Mouse (Mus musculus) heart, postnatal 0 days (tissue): ENCODE data around the gene Gckr. TPM values are rescaled to one million over a fixed set of nuclear protein-coding genes. Genes with fewer than 3 reads are reported as not detected.
A peak's percentile ranks its signal among the peaks of the same experiment; 100 is the strongest.

ENCODE experiments used
- ATAC-seq: fragments of 200-750 bp; cut with Nextera tagmentation; 2 replicates; pipeline ENCODE4 v1.8.0; 2017; ENCODE audit warnings: low read depth, moderate number of reproducible peaks, moderate library complexity; ENCODE audit not compliant: insufficient read depth
- DNase-seq: peaks from one replicate; pipeline ENCODE4 v3.0.0-alpha.2; 2016; ENCODE audit warnings: low spot score
- H3K27ac ChIP-seq: fragments of 300-500 bp; sonication (generic); 2 replicates; pipeline ENCODE4 v1.5.1; 2014; ENCODE audit warnings: low read depth, mild to moderate bottlenecking
- H3K27me3 ChIP-seq: fragments of 300-500 bp; sonication (generic); 2 replicates; pipeline ENCODE4 v1.6.1; 2014; ENCODE audit warnings: low read length, mixed read lengths; ENCODE audit not compliant: control insufficient read depth, insufficient read depth
- H3K36me3 ChIP-seq: fragments of 300-500 bp; sonication (generic); replicated peaks from 2 replicates; pipeline ENCODE4 v1.6.1; 2014; ENCODE audit warnings: low read length, mixed read lengths; ENCODE audit not compliant: control insufficient read depth, insufficient read depth
- H3K4me1 ChIP-seq: fragments of 300-500 bp; sonication (generic); 2 replicates; pipeline ENCODE4 v1.6.1; 2014; ENCODE audit warnings: antibody characterized with exemption; ENCODE audit not compliant: control insufficient read depth, insufficient read depth
- H3K4me2 ChIP-seq: fragments of 300-500 bp; sonication (generic); 2 replicates; pipeline ENCODE4 v1.6.1; 2014; ENCODE audit warnings: low read depth, mild to moderate bottlenecking, low read length, moderate library complexity
- H3K4me3 ChIP-seq: fragments of 300-500 bp; sonication (generic); 2 replicates; pipeline ENCODE4 v1.5.1; 2014; ENCODE audit warnings: low read depth, low read length
- H3K9ac ChIP-seq: fragments of 300-500 bp; sonication (generic); replicated peaks from 2 replicates; pipeline ENCODE4 v1.6.1; 2014; ENCODE audit warnings: low read depth, low read length, mixed read lengths
- H3K9me3 ChIP-seq: fragments of 300-500 bp; sonication (generic); replicated peaks from 2 replicates; pipeline ENCODE4 v1.6.1; 2016; ENCODE audit warnings: low read length; ENCODE audit not compliant: control insufficient read depth
- CTCF ChIP-seq: IDR thresholded peaks from 2 replicates; pipeline ENCODE4 v1.5.1; 2016; ENCODE audit warnings: antibody characterized with exemption, control low read depth, low read depth
- EP300 ChIP-seq: IDR thresholded peaks from 2 replicates; pipeline ENCODE4 v1.6.1; 2016; ENCODE audit warnings: antibody characterized with exemption, low read depth
- WGBS: fragments of 180-500 bp; shearing (Covaris S2); extraction: QIAGEN DNeasy Blood & Tissue Kit; methylation state at CpG from one replicate; pipeline ENCODE4 v1.1.7; 2014; 5-methylcytosine and 5-hydroxymethylcytosine counted together
- polyA plus RNA-seq: library from polyadenylated mRNA; unstranded; fragments of >200 nt; fragmentation: Nextera tagmentation; extraction: Ambion mirVana; gene quantifications from 2 replicates; pipeline ENCODE4 v1.2.1, GENCODE M21; 2015
- total RNA-seq: library from RNA; depleted of rRNA; stranded (reverse); fragments of >200 nt; gene quantifications from 2 replicates; pipeline ENCODE4 v1.2.3, GENCODE M21; 2014; ENCODE audit warnings: low replicate concordance

Gene Gckr
- total and polyA plus RNA-seq, 2 experiments from 2014 or later: 0.04 TPM; not detected in 1

GRCm38 (mm10) chr5:31253806-31254205 lies 43.4 kb upstream of the Gckr start:
- DNase-seq (peak; percentile 22), ATAC-seq (peak; percentile 28; the same call in 1 of the 2 replicates)
- H3K4me3 ChIP-seq: no peak overlapping the region
- no peaks in the 10 kb centered on the region for H3K27me3 ChIP-seq
- TF ChIP-seq CTCF (no peak), EP300 (no peak)
- H3K9ac ChIP-seq: peak overlapping the region; percentile 2; the same call in 1 of the 2 replicates
- H3K36me3 ChIP-seq: peaks cover 48% of the 10 kb centered on the region
- WGBS: 61% methylated on average over 8 of the region's 8 CpGs
- H3K4me1 ChIP-seq: peaks cover 11% of the 10 kb centered on the region; the same call in 1 of the 2 replicates
- H3K9me3 ChIP-seq: no peaks in the 10 kb centered on the region
- no peak overlapping the region for H3K4me2 ChIP-seq
- H3K27ac ChIP-seq: peak overlapping the region; percentile 52

GRCm38 (mm10) chr5:31254452-31254851 lies 42.8 kb upstream of the Gckr start:
- WGBS: 65% methylated on average over 7 of the region's 7 CpGs
- Histone ChIP-seq H3K9me3 (no peaks in the 10 kb centered on the region), H3K9ac (no peak overlapping the region), H3K27me3 (no peaks in the 10 kb centered on the region), H3K4me2 (no peak overlapping the region), H3K4me3 (no peak overlapping the region), H3K4me1 (peaks cover 11% of the 10 kb centered on the region; the same call in 1 of the 2 replicates), H3K27ac (peak overlapping the region; percentile 52), H3K36me3 (peaks cover 48% of the 10 kb centered on the region)
- TF ChIP-seq EP300: no peak
- TF ChIP-seq CTCF: no peak
- no peak for DNase-seq
- ATAC-seq: no peak

GRCm38 (mm10) chr5:31254901-31255300 lies 42.3 kb upstream of the Gckr start:
- H3K27ac ChIP-seq: peak overlapping the region; percentile 52; the same call in 1 of the 2 replicates
- H3K9ac ChIP-seq: no peak overlapping the region
- ATAC-seq: no peak
- no peaks in the 10 kb centered on the region for H3K27me3 ChIP-seq
- peaks cover 46% of the 10 kb centered on the region for H3K36me3 ChIP-seq
- no peak overlapping the region for H3K4me3 ChIP-seq
- DNase-seq: no peak
- H3K4me2 ChIP-seq: no peak overlapping the region
- WGBS: 84% methylated on average over 8 of the region's 8 CpGs
- TF ChIP-seq CTCF (no peak), EP300 (no peak)
- H3K9me3 ChIP-seq: no peaks in the 10 kb centered on the region
- peaks cover 11% of the 10 kb centered on the region; the same call in 1 of the 2 replicates for H3K4me1 ChIP-seq

GRCm38 (mm10) chr5:31255381-31255780 lies 41.9 kb upstream of the Gckr start:
- Histone ChIP-seq H3K27me3 (no peaks in the 10 kb centered on the region), H3K9me3 (no peaks in the 10 kb centered on the region), H3K36me3 (peaks cover 46% of the 10 kb centered on the region), H3K9ac (no peak overlapping the region), H3K4me1 (peaks cover 11% of the 10 kb centered on the region; the same call in 1 of the 2 replicates), H3K4me3 (no peak overlapping the region), H3K27ac (no peak overlapping the region), H3K4me2 (no peak overlapping the region)
- DNase-seq (no peak), ATAC-seq (no peak)
- TF ChIP-seq EP300: no peak
- TF ChIP-seq CTCF: no peak
- WGBS: 94% methylated on average over 2 of the region's 2 CpGs

- Histone ChIP-seq H3K36me3 (peaks cover 46% of the 10 kb centered on the region), H3K4me2 (no peak overlapping the region), H3K27ac (no peak overlapping the region), H3K4me1 (peaks cover 11% of the 10 kb centered on the region; the same call in 1 of the 2 replicates), H3K27me3 (no peaks in the 10 kb centered on the region), H3K4me3 (no peak overlapping the region), H3K9me3 (no peaks in the 10 kb centered on the region), H3K9ac (no peak overlapping the region)
- no peak for DNase-seq
- TF ChIP-seq EP300: no peak
- no peak for TF ChIP-seq CTCF
- WGBS: 83% methylated on average over 2 of the region's 2 CpGs
- no peak for ATAC-seq
Observed at GRCm38 (mm10) chr5:31255971-31256370, 41.3 kb upstream of the Gckr start.

GRCm38 (mm10) chr5:31257616-31258015 lies 39.6 kb upstream of the Gckr start:
- no peak overlapping the region for H3K4me3 ChIP-seq
- H3K36me3 ChIP-seq: peaks cover 47% of the 10 kb centered on the region
- ATAC-seq (no peak), DNase-seq (no peak)
- no peak overlapping the region for H3K27ac ChIP-seq
- 73% methylated on average over 11 of the region's 11 CpGs for WGBS
- H3K4me1 ChIP-seq: peaks cover 11% of the 10 kb centered on the region; the same call in 1 of the 2 replicates
- no peak overlapping the region for H3K9ac ChIP-seq
- H3K27me3 ChIP-seq: no peaks in the 10 kb centered on the region
- no peak for TF ChIP-seq EP300
- no peaks in the 10 kb centered on the region for H3K9me3 ChIP-seq
- H3K4me2 ChIP-seq: no peak overlapping the region
